Mouse (Mus musculus): ENCODE data around the gene Hexb.

DNA sequence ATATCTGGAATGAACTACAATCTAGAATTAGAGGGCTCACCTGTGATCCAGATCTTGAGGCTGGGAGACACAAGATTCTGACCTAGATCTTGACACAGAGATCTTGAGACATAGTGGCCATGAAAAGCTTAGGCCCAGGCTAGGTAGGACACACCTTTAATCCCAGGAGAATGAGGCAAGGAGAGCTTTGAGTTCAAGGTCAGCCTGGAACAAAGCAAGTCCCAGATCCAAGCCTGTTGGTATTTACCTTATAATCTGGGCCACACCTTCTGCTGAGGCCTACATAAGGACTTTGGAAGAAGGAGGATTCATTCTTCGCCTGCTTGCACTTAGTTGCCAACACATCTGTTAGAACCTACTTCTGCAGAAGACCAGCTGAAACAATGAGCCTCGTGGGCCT, 966 bp upstream of the Hexb start:
- TF ChIP-seq TAL1 (IDR thresholded peaks at IDR 0.05; ENCODE audit: low read length) (no peak), GATA1 (IDR thresholded peaks at IDR 0.05; ENCODE audit: low read length) (no peak)
